Mouse (Mus musculus): ENCODE measurements around the gene Atad3a. TPM values are rescaled to one million over a fixed set of nuclear protein-coding genes. Genes with fewer than 3 reads are reported as not detected.

Gene Atad3a
- polyA plus RNA-seq, 1 experiment from 2014 or later: 84.7 TPM

- Histone ChIP-seq H3K9me3 (replicated peaks) (no peaks in the 10 kb centered on the region), H3K36me3 (no peaks in the 10 kb centered on the region), H3K4me1 (peaks cover 21% of the 10 kb centered on the region), H3K4me2 (replicated peaks) (peak overlapping the region; percentile 89), H3K27me3 (peaks cover 25% of the 10 kb centered on the region), H3K4me3 (peak overlapping the region; percentile 76), H3K27ac (no peak overlapping the region), H3K9ac (peak overlapping the region; percentile 84)
- no peak for ATAC-seq (ENCODE audit: low FRiP score)
- WGBS: 73% methylated on average over 4 of the region's 4 CpGs
These were observed 65.3 kb downstream of the Atad3a start for GRCm38 (mm10) chr4:155695531-155696062.

DNA sequence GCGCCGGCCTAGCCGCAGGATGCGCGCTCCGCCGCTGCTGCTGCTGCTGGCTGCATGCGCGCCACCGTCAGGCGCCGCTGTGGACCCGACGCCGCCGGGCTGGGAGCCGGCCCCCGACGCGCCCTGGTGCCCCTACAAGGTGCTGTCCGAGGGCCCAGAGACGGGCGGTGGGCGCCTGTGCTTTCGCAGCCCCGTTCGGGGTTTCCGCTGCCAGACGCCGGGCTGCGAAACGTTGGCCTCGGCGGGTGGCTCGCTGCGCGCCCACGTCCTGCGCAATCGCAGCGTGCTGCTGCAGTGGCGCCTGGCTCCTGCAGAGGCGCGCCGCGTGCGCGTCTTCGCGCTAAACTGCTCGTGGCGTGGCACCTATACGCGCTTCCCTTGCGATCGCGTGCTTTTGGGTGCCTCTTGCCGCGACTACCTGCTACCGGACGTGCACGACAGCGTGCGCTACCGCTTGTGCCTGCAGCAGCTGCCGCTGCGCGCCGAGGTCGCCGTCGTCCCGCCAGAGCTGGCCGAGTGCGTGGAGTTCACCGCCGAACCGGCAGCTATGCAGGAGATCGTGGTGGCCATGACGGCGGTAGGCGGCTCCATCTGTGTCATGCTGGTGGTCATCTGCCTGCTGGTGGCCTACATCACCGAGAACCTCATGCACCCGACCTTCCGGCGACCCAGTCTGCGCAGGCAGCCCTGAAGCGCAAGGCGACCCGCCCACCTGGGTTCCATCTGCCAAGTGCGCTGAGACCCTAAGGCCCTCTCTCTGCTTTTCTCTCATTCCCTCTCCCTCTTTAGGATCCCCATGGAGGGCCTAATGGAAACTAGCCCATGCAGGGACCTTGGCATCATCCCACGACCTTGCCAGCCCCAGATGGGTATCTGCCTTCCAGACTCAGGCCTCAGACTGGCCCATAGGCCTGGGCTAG lies 66.2 kb downstream of the Atad3a start:
- Histone ChIP-seq H3K9ac (peak overlapping the region; percentile 84), H3K27ac (peak overlapping the region; percentile 89), H3K4me3 (peak overlapping the region; percentile 76), H3K4me2 (replicated peaks) (peak overlapping the region; percentile 89), H3K27me3 (peaks cover 25% of the 10 kb centered on the region), H3K4me1 (peaks cover 21% of the 10 kb centered on the region), H3K9me3 (replicated peaks) (no peaks in the 10 kb centered on the region), H3K36me3 (no peaks in the 10 kb centered on the region)
- peak; percentile 76 for ATAC-seq (ENCODE audit: low FRiP score)
- WGBS: 1% methylated on average over 90 of the region's 92 CpGs

DNA sequence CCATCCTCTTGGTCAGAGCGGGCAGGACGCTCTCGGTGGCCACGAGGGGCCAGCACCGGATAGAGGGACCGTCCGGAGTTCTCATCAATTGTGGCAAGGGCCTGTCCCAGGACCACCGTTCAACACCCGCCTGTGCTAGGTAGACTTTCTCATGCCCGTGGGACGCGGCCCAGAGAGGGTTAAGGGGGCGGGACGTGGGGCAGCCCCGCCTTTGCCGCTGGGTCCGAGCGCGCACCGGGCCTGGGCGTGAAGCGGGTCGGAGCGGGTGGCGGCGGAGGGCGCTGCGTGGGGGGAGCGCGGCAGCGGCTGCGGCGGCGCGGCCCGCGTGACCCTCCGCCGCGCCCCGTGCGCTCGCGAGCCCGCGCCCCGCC lies 66.8 kb downstream of the Atad3a start, which contains the start of gene Fndc10:
Fndc10 (plus strand) TSS at position 232 of the 371 bp plus-strand sequence.
- peak within 1 kb of the TSS; percentile 89 for H3K27ac ChIP-seq
- WGBS: under 1% methylated on average over 38 of the region's 47 CpGs

GRCm38 (mm10) chr4:155692421-155692820 lies 68.5 kb downstream of the Atad3a start:
- ATAC-seq (ENCODE audit: low FRiP score): no peak
- no peaks in the 10 kb centered on the region for H3K9me3 ChIP-seq (replicated peaks)
- WGBS: 95% methylated on average over 3 of the region's 3 CpGs

More for the DNA sequence above, 66.8 kb downstream of the Atad3a start, which contains the start of gene Fndc10:
- Histone ChIP-seq H3K27me3 (peaks cover 25% of the 10 kb centered on the region), H3K36me3 (no peaks in the 10 kb centered on the region), H3K9me3 (replicated peaks) (no peaks in the 10 kb centered on the region), H3K9ac (peak within 1 kb of the TSS; percentile 84), H3K4me1 (peaks cover 21% of the 10 kb centered on the region), H3K4me2 (replicated peaks) (peak within 1 kb of the TSS; percentile 89), H3K4me3 (peak within 1 kb of the TSS; percentile 76)
- peak; percentile 85 for ATAC-seq (ENCODE audit: low FRiP score)

More at GRCm38 (mm10) chr4:155692421-155692820, 68.5 kb downstream of the Atad3a start:
- no peak overlapping the region for H3K4me2 ChIP-seq (replicated peaks)
- H3K27ac ChIP-seq: no peak overlapping the region
- H3K9ac ChIP-seq: no peak overlapping the region
- no peak overlapping the region for H3K4me3 ChIP-seq
- no peaks in the 10 kb centered on the region for H3K36me3 ChIP-seq
- H3K4me1 ChIP-seq: peaks cover 21% of the 10 kb centered on the region
- H3K27me3 ChIP-seq: peaks cover 23% of the 10 kb centered on the region

Small RNAs within 50 kb of the gene (microRNA-seq; reads per million reads assigned to microRNA genes)
- not detected for gene Gm27743

Other genes with a start within 250 kb of the Atad3a start
- gene Nadk, start 198.7 kb downstream of the Atad3a start, polyA plus RNA-seq (2016; fragmentation: Nextera tagmentation; extraction: Ambion mirVana): 89.0 and 92.4 TPM in 2 replicates
- 16.4 and 16.6 TPM in 2 replicates for gene Slc35e2, start 159.7 kb downstream of the Atad3a start, polyA plus RNA-seq (2016; fragmentation: Nextera tagmentation; extraction: Ambion mirVana)
- gene Cdk11b, start 136.2 kb downstream of the Atad3a start, polyA plus RNA-seq (2016; fragmentation: Nextera tagmentation; extraction: Ambion mirVana): 85.3 and 86.8 TPM in 2 replicates
- gene Gm10563, start 115.7 kb downstream of the Atad3a start, polyA plus RNA-seq (2016; fragmentation: Nextera tagmentation; extraction: Ambion mirVana): not detected in 2 replicates
- 3.9 and 5.9 TPM in 2 replicates for gene Mmp23, start 107.7 kb downstream of the Atad3a start, polyA plus RNA-seq (2016; fragmentation: Nextera tagmentation; extraction: Ambion mirVana)
- 32.5 and 39.1 TPM in 2 replicates for gene Mib2, start 91.9 kb downstream of the Atad3a start, polyA plus RNA-seq (2016; fragmentation: Nextera tagmentation; extraction: Ambion mirVana)
- 10.4 and 10.9 TPM in 2 replicates for gene Fndc10, start 66.8 kb downstream of the Atad3a start, polyA plus RNA-seq (2016; fragmentation: Nextera tagmentation; extraction: Ambion mirVana)
- 140 and 144 TPM in 2 replicates for gene Ssu72, start 56.3 kb downstream of the Atad3a start, polyA plus RNA-seq (2016; fragmentation: Nextera tagmentation; extraction: Ambion mirVana)
- gene Tmem240, start 26.3 kb downstream of the Atad3a start, polyA plus RNA-seq (2016; fragmentation: Nextera tagmentation; extraction: Ambion mirVana): 5.3 and 5.5 TPM in 2 replicates
- gene Vwa1, start 13.6 kb upstream of the Atad3a start, polyA plus RNA-seq (2016; fragmentation: Nextera tagmentation; extraction: Ambion mirVana): 12.2 and 12.9 TPM in 2 replicates
- 0.58 and 0.86 TPM in 2 replicates for gene Tmem88b, start 24.8 kb upstream of the Atad3a start, polyA plus RNA-seq (2016; fragmentation: Nextera tagmentation; extraction: Ambion mirVana)
- not detected in 2 replicates for gene Ankrd65, start 29.3 kb upstream of the Atad3a start, polyA plus RNA-seq (2016; fragmentation: Nextera tagmentation; extraction: Ambion mirVana)
- gene Mrpl20, start 41.8 kb upstream of the Atad3a start, polyA plus RNA-seq (2016; fragmentation: Nextera tagmentation; extraction: Ambion mirVana): 189 and 204 TPM in 2 replicates
- gene Ccnl2, start 51.4 kb upstream of the Atad3a start, polyA plus RNA-seq (2016; fragmentation: Nextera tagmentation; extraction: Ambion mirVana): 207 and 217 TPM in 2 replicates
- 127 and 133 TPM in 2 replicates for gene Aurkaip1, start 70.2 kb upstream of the Atad3a start, polyA plus RNA-seq (2016; fragmentation: Nextera tagmentation; extraction: Ambion mirVana)
- gene Mxra8, start 78.6 kb upstream of the Atad3a start, polyA plus RNA-seq (2016; fragmentation: Nextera tagmentation; extraction: Ambion mirVana): 40.6 and 40.7 TPM in 2 replicates
- 18.6 and 20.0 TPM in 2 replicates for gene Dvl1, start 86.3 kb upstream of the Atad3a start, polyA plus RNA-seq (2016; fragmentation: Nextera tagmentation; extraction: Ambion mirVana)
- gene Tas1r3, start 102.3 kb upstream of the Atad3a start, polyA plus RNA-seq (2016; fragmentation: Nextera tagmentation; extraction: Ambion mirVana): 0.53 and 0.65 TPM in 2 replicates
- 18.5 and 18.6 TPM in 2 replicates for gene Cptp, start 108.3 kb upstream of the Atad3a start, polyA plus RNA-seq (2016; fragmentation: Nextera tagmentation; extraction: Ambion mirVana)
- gene Ints11, start 108.5 kb upstream of the Atad3a start, polyA plus RNA-seq (2016; fragmentation: Nextera tagmentation; extraction: Ambion mirVana): 74.9 and 76.3 TPM in 2 replicates
- gene Pusl1, start 130.7 kb upstream of the Atad3a start, polyA plus RNA-seq (2016; fragmentation: Nextera tagmentation; extraction: Ambion mirVana): 45.1 and 48.3 TPM in 2 replicates
- gene Acap3, start 130.7 kb upstream of the Atad3a start, polyA plus RNA-seq (2016; fragmentation: Nextera tagmentation; extraction: Ambion mirVana): 64.9 and 66.9 TPM in 2 replicates
- 149 and 150 TPM in 2 replicates for gene Ube2j2, start 182.7 kb upstream of the Atad3a start, polyA plus RNA-seq (2016; fragmentation: Nextera tagmentation; extraction: Ambion mirVana)
- 17.2 and 25.7 TPM in 2 replicates for gene C1qtnf12, start 201.2 kb upstream of the Atad3a start, polyA plus RNA-seq (2016; fragmentation: Nextera tagmentation; extraction: Ambion mirVana)
- 19.5 and 20.4 TPM in 2 replicates for gene B3galt6, start 231.6 kb upstream of the Atad3a start, polyA plus RNA-seq (2016; fragmentation: Nextera tagmentation; extraction: Ambion mirVana)
- gene Sdf4, start 231.8 kb upstream of the Atad3a start, polyA plus RNA-seq (2016; fragmentation: Nextera tagmentation; extraction: Ambion mirVana): 129 and 130 TPM in 2 replicates

Measured in hindbrain, embryonic 12.5 days (tissue).